Mouse (Mus musculus): Measurements from ENCODE around the gene Gm10300. TPM values are rescaled to one million over a fixed set of nuclear protein-coding genes. Genes with fewer than 3 reads are reported as not detected.
A peak's percentile ranks its signal among the peaks of the same experiment; 100 is the strongest.

The Gm10300 gene
- polyA plus RNA-seq, 1 experiment from 2014 or later = 0.08 TPM

- Histone ChIP-seq H3K4me1 (peaks cover 37% of the 10 kb centered on the region), H3K36me3 (replicated peaks) (no peaks in the 10 kb centered on the region), H3K4me3 (replicated peaks) (no peak overlapping the region), H3K9ac (no peak overlapping the region), H3K4me2 (no peak overlapping the region), H3K27ac (no peak overlapping the region), H3K9me3 (no peaks in the 10 kb centered on the region), H3K27me3 (peaks cover 7% of the 10 kb centered on the region; the same call in 1 of the 2 replicates)
- WGBS = 86% methylated on average over 2 of the region's 2 CpGs
- ATAC-seq (ENCODE audit: low FRiP score) = no peak
Observed at GRCm38 (mm10) chr4:132039521-132039920, 35.0 kb upstream of the Gm10300 start.

- Histone ChIP-seq H3K9me3 (no peaks in the 10 kb centered on the region), H3K36me3 (replicated peaks) (no peaks in the 10 kb centered on the region), H3K27me3 (peaks cover 7% of the 10 kb centered on the region; the same call in 1 of the 2 replicates), H3K9ac (no peak overlapping the region), H3K27ac (no peak overlapping the region), H3K4me3 (replicated peaks) (no peak overlapping the region), H3K4me2 (no peak overlapping the region), H3K4me1 (peaks cover 35% of the 10 kb centered on the region)
- 89% methylated on average over 8 of the region's 8 CpGs for WGBS
- ATAC-seq (ENCODE audit: low FRiP score) = no peak
Observed at GRCm38 (mm10) chr4:132039975-132040645, 34.4 kb upstream of the Gm10300 start.

DNA sequence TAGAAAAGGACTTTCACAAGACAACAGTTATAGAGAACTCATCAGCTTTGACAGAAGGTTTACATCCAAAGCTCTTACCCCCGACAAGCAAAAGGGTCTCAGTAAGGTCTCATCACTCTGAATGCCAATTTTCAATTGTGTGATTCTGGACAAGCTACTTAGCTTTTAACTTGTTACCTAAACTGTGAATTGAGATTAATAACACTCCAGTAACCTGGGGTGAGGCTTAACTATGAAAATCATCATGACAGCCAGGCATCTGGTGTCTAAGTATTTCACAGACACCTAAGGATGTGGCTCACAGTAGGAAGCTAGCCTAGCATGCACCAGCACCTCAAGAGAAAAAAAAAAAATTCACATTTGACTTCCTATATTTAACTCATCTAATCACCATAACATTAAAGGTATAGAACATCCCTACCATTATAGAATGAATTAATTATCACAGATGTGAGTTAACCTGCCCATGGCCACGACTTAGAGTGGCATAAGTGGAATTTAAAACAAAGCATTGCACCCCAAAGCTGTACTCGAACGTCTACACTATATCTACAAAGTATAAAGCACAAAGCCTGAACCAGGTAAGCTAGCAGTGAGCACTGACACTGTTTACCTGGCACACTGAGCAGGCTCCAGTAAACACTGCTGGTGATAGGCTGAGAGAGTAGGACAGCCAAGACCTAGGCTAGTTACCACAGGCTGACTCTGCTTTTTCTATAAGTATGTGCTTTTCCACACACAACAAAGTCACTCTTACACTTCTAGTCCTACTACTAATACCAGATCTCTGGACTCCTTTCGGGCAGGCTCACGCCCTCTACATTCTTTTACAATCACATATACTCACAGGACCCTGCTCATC lies 32.8 kb upstream of the Gm10300 start:
- H3K36me3 ChIP-seq (replicated peaks) = no peaks in the 10 kb centered on the region
- H3K4me1 ChIP-seq = peaks cover 37% of the 10 kb centered on the region
- no peak overlapping the region for H3K27ac ChIP-seq
- H3K9ac ChIP-seq = no peak overlapping the region
- H3K9me3 ChIP-seq = no peaks in the 10 kb centered on the region
- H3K4me2 ChIP-seq = no peak overlapping the region
- 83% methylated on average over 6 of the region's 6 CpGs for WGBS
- no peak for ATAC-seq (ENCODE audit: low FRiP score)
- H3K27me3 ChIP-seq = no peaks in the 10 kb centered on the region; the same call in 1 of the 2 replicates
- no peak overlapping the region for H3K4me3 ChIP-seq (replicated peaks)

GRCm38 (mm10) chr4:132043726-132044125 lies 30.8 kb upstream of the Gm10300 start:
- no peak overlapping the region for H3K9ac ChIP-seq
- H3K36me3 ChIP-seq (replicated peaks) = no peaks in the 10 kb centered on the region
- H3K9me3 ChIP-seq = no peaks in the 10 kb centered on the region
- no peak for ATAC-seq (ENCODE audit: low FRiP score)
- H3K4me2 ChIP-seq = no peak overlapping the region
- H3K4me3 ChIP-seq (replicated peaks) = no peak overlapping the region
- peaks cover 31% of the 10 kb centered on the region for H3K4me1 ChIP-seq
- H3K27ac ChIP-seq = no peak overlapping the region
- 94% methylated on average over 3 of the region's 3 CpGs for WGBS
- H3K27me3 ChIP-seq = no peaks in the 10 kb centered on the region

GRCm38 (mm10) chr4:132048011-132048991 lies 26.2 kb upstream of the Gm10300 start:
- ATAC-seq (ENCODE audit: low FRiP score) = peak; percentile 66
- peaks cover 39% of the 10 kb centered on the region for H3K4me1 ChIP-seq
- peak overlapping the region; percentile 99 for H3K9ac ChIP-seq
- under 1% methylated on average over 80 of the region's 95 CpGs for WGBS
- peak overlapping the region; percentile 99 for H3K4me3 ChIP-seq (replicated peaks)
- H3K27me3 ChIP-seq = peaks cover 25% of the 10 kb centered on the region
- H3K4me2 ChIP-seq = peak overlapping the region; percentile 72
- no peaks in the 10 kb centered on the region for H3K36me3 ChIP-seq (replicated peaks)
- H3K27ac ChIP-seq = peak overlapping the region; percentile 98
- no peaks in the 10 kb centered on the region for H3K9me3 ChIP-seq

GRCm38 (mm10) chr4:132048995-132049404 lies 25.5 kb upstream of the Gm10300 start:
- H3K9me3 ChIP-seq = no peaks in the 10 kb centered on the region
- H3K4me3 ChIP-seq (replicated peaks) = peak overlapping the region; percentile 99
- H3K27me3 ChIP-seq = peaks cover 25% of the 10 kb centered on the region
- H3K27ac ChIP-seq = peak overlapping the region; percentile 98
- peak; percentile 97 for ATAC-seq (ENCODE audit: low FRiP score)
- no peaks in the 10 kb centered on the region for H3K36me3 ChIP-seq (replicated peaks)
- peak overlapping the region; percentile 99 for H3K9ac ChIP-seq
- H3K4me1 ChIP-seq = peaks cover 38% of the 10 kb centered on the region
- WGBS = 0% methylated on average over 19 of the region's 46 CpGs
- peak overlapping the region; percentile 72 for H3K4me2 ChIP-seq

DNA sequence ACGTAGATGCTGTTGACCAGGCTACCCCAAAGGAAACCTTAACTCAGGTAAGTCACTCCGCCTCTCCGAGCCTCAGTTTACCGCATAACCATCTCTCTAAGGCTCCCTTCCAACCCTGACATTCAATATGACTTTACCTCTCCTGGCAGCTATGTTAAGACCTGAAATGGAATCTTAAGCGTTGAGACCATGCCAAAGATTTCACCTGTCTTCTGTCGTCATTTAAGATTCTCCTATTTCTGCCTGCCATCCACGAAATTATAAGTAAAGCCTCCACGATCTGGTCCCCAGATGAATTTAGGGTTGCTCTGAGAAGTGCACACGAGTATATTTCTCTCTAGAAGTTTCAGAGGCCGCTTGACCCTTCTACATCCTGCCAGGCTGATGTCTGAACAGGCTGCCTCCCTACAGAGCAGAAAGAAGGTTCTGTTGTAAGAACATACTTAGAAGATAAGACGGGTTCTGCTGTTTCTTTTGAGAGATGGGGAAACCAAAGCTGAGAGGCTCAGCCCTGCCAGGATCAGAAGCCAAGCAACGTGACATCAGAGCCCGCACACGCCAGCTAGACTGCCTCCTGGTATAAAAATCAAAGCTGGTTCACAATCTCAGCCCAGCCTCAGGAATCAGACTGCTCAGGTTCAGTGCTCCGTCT lies 24.8 kb upstream of the Gm10300 start:
- Histone ChIP-seq H3K27ac (no peak overlapping the region), H3K4me2 (peak overlapping the region; percentile 72), H3K36me3 (replicated peaks) (no peaks in the 10 kb centered on the region), H3K4me3 (replicated peaks) (peak overlapping the region; percentile 99; the same call in 1 of the 2 replicates), H3K9ac (peak overlapping the region; percentile 25; the same call in 1 of the 2 replicates), H3K27me3 (peaks cover 25% of the 10 kb centered on the region), H3K4me1 (peaks cover 36% of the 10 kb centered on the region), H3K9me3 (no peaks in the 10 kb centered on the region)
- 7% methylated on average over 15 of the region's 15 CpGs for WGBS
- no peak for ATAC-seq (ENCODE audit: low FRiP score)

DNA sequence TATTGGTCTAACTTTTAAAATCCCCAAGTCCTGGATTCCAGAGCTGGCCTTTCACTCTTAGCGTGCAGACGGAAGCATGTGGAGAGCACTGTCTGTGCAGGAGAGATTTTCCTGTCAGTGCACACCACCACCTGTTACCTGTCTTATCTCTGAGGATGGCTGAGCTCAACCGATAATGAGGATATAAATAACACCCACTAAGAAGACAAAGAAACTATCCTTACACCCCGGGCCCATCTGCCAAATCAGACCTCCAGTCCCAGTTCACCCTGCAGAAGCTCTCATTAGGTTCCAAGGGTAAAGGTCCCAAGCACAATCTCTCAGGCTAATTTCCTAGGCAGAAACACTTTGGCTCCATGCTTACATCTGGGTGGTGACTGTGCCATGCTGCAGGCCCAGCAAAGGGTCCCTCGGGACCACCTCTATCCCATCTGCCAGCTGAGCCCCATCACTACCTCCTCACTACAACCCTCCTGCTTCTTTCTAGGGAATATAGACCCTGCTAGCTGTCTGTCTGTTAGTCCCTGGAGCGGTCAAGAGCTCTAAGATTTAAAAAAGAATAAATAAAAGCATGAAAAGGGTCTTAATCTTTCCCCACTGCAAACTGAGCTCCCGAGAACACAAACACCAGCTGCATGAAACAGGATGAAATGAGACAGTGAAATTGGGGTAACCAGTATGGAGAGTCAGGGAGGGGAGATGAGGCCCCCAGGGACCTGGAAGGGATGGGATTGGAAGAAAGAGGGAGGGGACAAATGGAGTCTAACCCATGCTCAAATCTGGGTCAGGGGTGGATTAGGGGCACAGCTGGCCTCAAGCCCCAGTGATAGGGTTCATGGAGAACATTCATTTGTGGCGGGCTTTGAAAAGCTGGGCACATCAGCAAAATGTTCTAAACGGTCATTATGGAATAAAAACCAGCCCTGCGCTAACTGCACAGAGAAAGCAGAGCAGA lies 22.9 kb upstream of the Gm10300 start:
- WGBS = 70% methylated on average over 10 of the region's 10 CpGs
- 0 out of 2 replicates have a peak overlapping the region, but pooled peaks have one; percentile 37 for H3K27ac ChIP-seq

DNA sequence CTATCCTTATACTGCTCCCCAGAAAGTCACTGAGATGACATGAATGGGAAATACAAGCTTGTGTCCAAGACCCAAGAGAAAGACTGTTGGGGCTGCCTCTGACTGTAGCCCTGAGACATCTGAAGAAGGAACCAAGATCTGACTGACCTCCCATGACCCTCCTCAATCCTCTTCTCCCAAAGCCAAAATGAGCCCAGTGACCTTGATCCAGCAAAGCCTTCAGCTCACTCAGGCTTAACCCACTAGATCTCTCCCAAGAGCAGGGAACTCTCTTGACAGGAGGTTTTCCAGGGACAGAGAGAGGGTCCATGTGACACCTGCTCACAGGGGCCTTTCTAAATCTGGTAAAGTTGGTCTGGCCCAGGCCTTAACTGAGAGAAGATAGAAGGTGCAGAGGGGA lies 17.2 kb upstream of the Gm10300 start:
- H3K4me1 ChIP-seq = 0 out of 2 replicates have a peak, but pooled peaks cover 3% of the 10 kb centered on the region
- H3K4me3 ChIP-seq (replicated peaks) = no peak overlapping the region
- H3K9ac ChIP-seq = no peak overlapping the region

More for the DNA sequence above, 22.9 kb upstream of the Gm10300 start:
- Histone ChIP-seq H3K9ac (no peak overlapping the region), H3K4me1 (peaks cover 27% of the 10 kb centered on the region), H3K9me3 (no peaks in the 10 kb centered on the region), H3K27me3 (peaks cover 25% of the 10 kb centered on the region), H3K4me3 (replicated peaks) (no peak overlapping the region), H3K4me2 (no peak overlapping the region), H3K36me3 (replicated peaks) (no peaks in the 10 kb centered on the region)
- ATAC-seq (ENCODE audit: low FRiP score) = no peak

GRCm38 (mm10) chr4:132059541-132059940 lies 15.0 kb upstream of the Gm10300 start:
- Histone ChIP-seq H3K27ac (no peak overlapping the region), H3K4me1 (0 out of 2 replicates have a peak, but pooled peaks cover 10% of the 10 kb centered on the region), H3K4me2 (no peak overlapping the region), H3K4me3 (replicated peaks) (no peak overlapping the region), H3K9me3 (no peaks in the 10 kb centered on the region), H3K9ac (no peak overlapping the region), H3K36me3 (replicated peaks) (no peaks in the 10 kb centered on the region), H3K27me3 (no peaks in the 10 kb centered on the region; the same call in 1 of the 2 replicates)
- 98% methylated on average over 2 of the region's 2 CpGs for WGBS
- ATAC-seq (ENCODE audit: low FRiP score) = no peak

More for the DNA sequence above, 17.2 kb upstream of the Gm10300 start:
- Histone ChIP-seq H3K9me3 (no peaks in the 10 kb centered on the region), H3K27me3 (0 out of 2 replicates have a peak, but pooled peaks cover 3% of the 10 kb centered on the region), H3K4me2 (no peak overlapping the region), H3K27ac (no peak overlapping the region), H3K36me3 (replicated peaks) (no peaks in the 10 kb centered on the region)
- no peak for ATAC-seq (ENCODE audit: low FRiP score)

Measured in forebrain, embryonic 12.5 days (tissue).